Mouse (Mus musculus) cerebellum, adult 2 months (tissue): ENCODE measurements at regions not wholly inside any gene's neighbourhood (a gene's known extent, or its start where the extent isn't known, plus 50 kb on each side); places are given as distances from the start of the nearest gene placed in this dataset.

Experiments used
- CTCF ChIP-seq: fragments of 200-500 bp; IDR thresholded peaks from 2 replicates; pipeline ENCODE4 v1.5.1; 2011; ENCODE audit warnings: low read depth, mild to moderate bottlenecking, control low read depth, low read length, moderate library complexity, borderline replicate concordance; ENCODE audit not compliant: insufficient read depth
- POLR2A ChIP-seq: fragments of 200-500 bp; IDR thresholded peaks from 2 replicates; pipeline ENCODE4 v1.6.1; 2011; ENCODE audit warnings: low read length, control low read depth, borderline replicate concordance; ENCODE audit not compliant: insufficient read depth

- TF ChIP-seq CTCF (no peak), POLR2A (no peak)
Measured at GRCm38 (mm10) chr7:138746616-138747015, 99.3 kb upstream of the Ppp2r2d start.
